ENCODE assay signal across 8 mouse cellular contexts in the genomic region with DNA sequence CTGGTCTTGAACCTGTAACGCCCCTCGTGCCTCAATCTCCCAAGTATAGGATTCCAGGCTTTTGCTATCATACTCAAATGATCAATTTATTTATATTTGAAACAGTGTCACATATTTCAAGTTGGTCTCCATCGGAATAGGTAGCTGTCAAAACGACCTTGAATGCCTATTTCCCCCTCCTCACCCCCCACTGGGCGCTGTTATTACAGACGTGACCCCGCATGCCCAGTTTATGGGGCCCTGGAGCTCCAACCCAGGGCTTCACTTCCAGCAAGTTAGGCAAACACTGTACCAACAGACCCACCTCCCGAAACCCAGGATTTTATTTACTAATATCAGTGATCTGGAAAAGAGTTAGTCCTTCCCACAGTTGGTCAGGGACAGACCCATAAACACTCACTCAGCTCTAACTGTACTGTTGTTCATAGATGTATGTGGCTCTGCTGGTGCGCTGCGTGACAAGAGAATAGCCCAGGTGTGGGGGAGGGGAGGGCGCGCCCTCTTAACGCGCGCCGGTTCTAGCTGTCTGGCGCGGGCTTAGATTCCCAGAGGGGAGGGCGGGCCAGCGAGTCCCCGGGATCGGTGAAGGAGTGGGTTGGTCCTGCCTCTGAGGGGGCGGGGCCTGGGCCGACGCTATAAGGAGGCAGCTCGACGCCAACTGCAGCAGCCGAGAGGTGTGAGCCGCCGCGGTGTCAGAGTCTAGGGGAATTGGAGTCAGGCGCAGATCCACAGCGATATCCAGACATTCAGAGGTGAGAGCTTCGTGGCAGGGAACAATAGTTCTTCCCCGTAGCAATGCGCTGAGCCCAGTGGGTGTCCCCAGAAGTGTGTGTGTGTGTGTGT. TPM values are rescaled to one million over a fixed set of nuclear protein-coding genes. Genes with fewer than 3 reads are reported as not detected.
DNase-seq lines count a peak whose midpoint lies in the region; ATAC-seq and TF ChIP-seq lines count a peak whose summit lies in the region.

No protein-coding gene starts in this region.

- ATAC-seq in embryonic facial prominence, embryonic 14.5 days (ENCODE audit: low read depth) = peak; percentile 85
- peak; percentile 71 for ATAC-seq in limb, embryonic 15.5 days (ENCODE audit: insufficient number of reproducible peaks, low FRiP score, low TSS enrichment, low read depth)
- peak; percentile 65 for ATAC-seq in midbrain, postnatal 0 days (ENCODE audit: low FRiP score)

- H3K9ac ChIP-seq in embryonic facial prominence, embryonic 14.5 days (ENCODE audit: low read depth, low read length) = peak overlapping the region; percentile 72
- peak overlapping the region; percentile 62 for H3K9ac ChIP-seq in limb, embryonic 15.5 days
- H3K9ac ChIP-seq in midbrain, postnatal 0 days (replicated peaks; ENCODE audit: low read length, poor library complexity, severe bottlenecking) = peak overlapping the region; percentile 81

- H3K4me2 ChIP-seq in embryonic facial prominence, embryonic 14.5 days (ENCODE audit: low read depth, low read length) = peak overlapping the region; percentile 87
- peak overlapping the region; percentile 94 for H3K4me2 ChIP-seq in limb, embryonic 15.5 days
- H3K4me2 ChIP-seq in midbrain, postnatal 0 days (ENCODE audit: low read depth, low read length, poor library complexity, severe bottlenecking) = peak overlapping the region; percentile 84

- 0 out of 2 replicates have a peak, but pooled peaks cover 2% of the 10 kb centered on the region for H3K36me3 ChIP-seq in embryonic facial prominence, embryonic 14.5 days (ENCODE audit: control insufficient read depth, insufficient read depth, low read length)
- H3K36me3 ChIP-seq in limb, embryonic 15.5 days = no peaks in the 10 kb centered on the region
- peaks cover 2% of the 10 kb centered on the region for H3K36me3 ChIP-seq in midbrain, postnatal 0 days (ENCODE audit: insufficient read depth, low read length)

- WGBS in bone marrow, adult 2 months = 14% methylated on average over 36 of the region's 36 CpGs
- 9% methylated on average over 32 of the region's 36 CpGs for WGBS in embryonic facial prominence, embryonic 14.5 days
- WGBS in limb, embryonic 15.5 days = 6% methylated on average over 36 of the region's 36 CpGs
- WGBS in midbrain, postnatal 0 days = 8% methylated on average over 36 of the region's 36 CpGs

- peaks cover 29% of the 10 kb centered on the region for H3K27me3 ChIP-seq in embryonic facial prominence, embryonic 14.5 days (replicated peaks; ENCODE audit: control insufficient read depth, insufficient read depth, low read length)
- H3K27me3 ChIP-seq in limb, embryonic 15.5 days = peaks cover 29% of the 10 kb centered on the region
- no peaks in the 10 kb centered on the region for H3K27me3 ChIP-seq in midbrain, postnatal 0 days (ENCODE audit: insufficient read depth, low read length)

- no peak overlapping the region for H3K27ac ChIP-seq in bone marrow, adult 2 months (ENCODE audit: control insufficient read depth, insufficient read depth, low read depth, low read length, poor library complexity)
- no peak overlapping the region for H3K27ac ChIP-seq in embryonic facial prominence, embryonic 14.5 days (replicated peaks; ENCODE audit: low read depth, low read length)
- peak overlapping the region; percentile 76; the same call in 1 of the 2 replicates for H3K27ac ChIP-seq in limb, embryonic 15.5 days
- 0 out of 2 replicates have a peak overlapping the region, but pooled peaks have one; percentile 81 for H3K27ac ChIP-seq in midbrain, postnatal 0 days (ENCODE audit: low read depth, low read length)

- peak; percentile 95 for TF ChIP-seq POLR2A in bone marrow, adult 2 months (IDR thresholded peaks at IDR 0.05; ENCODE audit: borderline replicate concordance, control insufficient read depth, low read depth, low read length)

- H3K9me3 ChIP-seq in embryonic facial prominence, embryonic 14.5 days (ENCODE audit: control insufficient read depth, low read length) = no peaks in the 10 kb centered on the region
- no peaks in the 10 kb centered on the region for H3K9me3 ChIP-seq in limb, embryonic 15.5 days
- H3K9me3 ChIP-seq in midbrain, postnatal 0 days (ENCODE audit: low read length) = no peaks in the 10 kb centered on the region

- peak overlapping the region; percentile 79 for H3K4me3 ChIP-seq in bone marrow, adult 2 months (replicated peaks; ENCODE audit: control insufficient read depth, low read depth, low read length)
- H3K4me3 ChIP-seq in embryonic facial prominence, embryonic 14.5 days (ENCODE audit: low read depth, low read length) = peak overlapping the region; percentile 59
- peak overlapping the region; percentile 53 for H3K4me3 ChIP-seq in limb, embryonic 15.5 days
- peak overlapping the region; percentile 71 for H3K4me3 ChIP-seq in midbrain, postnatal 0 days (ENCODE audit: low read depth, low read length)

- TF ChIP-seq CTCF in bone marrow, adult 2 months (IDR thresholded peaks at IDR 0.05; ENCODE audit: control insufficient read depth, insufficient read depth, low read length) = no peak
- TF ChIP-seq CTCF in midbrain, postnatal 0 days (IDR thresholded peaks at IDR 0.05) = no peak

- DNase-seq in B cell, adult 2 months = peak; percentile 78 to 80
- DNase-seq in embryonic facial prominence, embryonic 14.5 days (ENCODE audit: low spot score) = peak; percentile 94
- DNase-seq in heart, adult 8-10 months (ENCODE audit: low spot score) = peak; percentile 93
- DNase-seq in kidney, adult 9 months = peak; percentile 78
- peak; percentile 89 for DNase-seq in midbrain, postnatal 0 days (ENCODE audit: low spot score)
- DNase-seq in spleen, postnatal 14 days (ENCODE audit: low spot score in 2 of 2) = peak; percentile 49 to 56

- peaks cover 3% of the 10 kb centered on the region; the same call in 1 of the 2 replicates for H3K4me1 ChIP-seq in bone marrow, adult 2 months (ENCODE audit: control insufficient read depth, insufficient read depth, low read length)
- H3K4me1 ChIP-seq in embryonic facial prominence, embryonic 14.5 days (ENCODE audit: control insufficient read depth, insufficient read depth, low read length) = peaks cover 10% of the 10 kb centered on the region; the same call in 1 of the 2 replicates
- H3K4me1 ChIP-seq in limb, embryonic 15.5 days = peaks cover 29% of the 10 kb centered on the region
- H3K4me1 ChIP-seq in midbrain, postnatal 0 days (ENCODE audit: insufficient read depth, low read length) = no peaks in the 10 kb centered on the region

RNA-seq across cellular contexts. Expression of a gene that starts 2.6 kb away (rescaled TPM):
- 5.2 and 27.7 TPM in 2 replicates for polyA plus RNA-seq in bone marrow, adult 2 months (2011; ENCODE audit: insufficient read depth, insufficient read length, low replicate concordance, missing spikeins)
- polyA plus RNA-seq in embryonic facial prominence, embryonic 14.5 days (2014; fragmentation: Nextera tagmentation; extraction: Ambion mirVana) = 223 and 292 TPM in 2 replicates
- total RNA-seq in heart, adult 8-10 months (2022) = 10 to 100 TPM; 11.7 to 32.6 (median 22.3) TPM
- 233 and 345 TPM in 2 replicates for polyA plus RNA-seq in limb, embryonic 15.5 days (2015; fragmentation: Nextera tagmentation; extraction: Ambion mirVana)
- total RNA-seq in midbrain, postnatal 0 days (2014; rRNA removed) = 44.4 and 57.7 TPM in 2 replicates
- 220 and 237 TPM in 2 replicates for polyA plus RNA-seq in midbrain, postnatal 0 days (2015; fragmentation: Nextera tagmentation; extraction: Ambion mirVana)

RNA-seq across cellular contexts. Expression of a gene that starts 20.6 kb away (rescaled TPM):
- 217 and 514 TPM in 2 replicates for polyA plus RNA-seq in bone marrow, adult 2 months (2011; ENCODE audit: insufficient read depth, insufficient read length, low replicate concordance, missing spikeins)
- 1.7 and 2.2 TPM in 2 replicates for polyA plus RNA-seq in embryonic facial prominence, embryonic 14.5 days (2014; fragmentation: Nextera tagmentation; extraction: Ambion mirVana)
- total RNA-seq in heart, adult 8-10 months (2022) = under 1 TPM in 3 of 4 experiments, not detected in 1; 0.12 to 0.75 (median 0.38) TPM
- 5.1 and 5.6 TPM in 2 replicates for polyA plus RNA-seq in limb, embryonic 15.5 days (2015; fragmentation: Nextera tagmentation; extraction: Ambion mirVana)
- total RNA-seq in midbrain, postnatal 0 days (2014; rRNA removed) = not detected in 2 replicates
- polyA plus RNA-seq in midbrain, postnatal 0 days (2015; fragmentation: Nextera tagmentation; extraction: Ambion mirVana) = not detected in 2 replicates

Comparison
In these comparisons a context has a peak if more than half of its experiments do, and no peak if none do; other contexts are left out.
1. H3K27ac ChIP-seq: peak in limb, embryonic 15.5 days (single experiment) and midbrain, postnatal 0 days (single experiment); none in bone marrow, adult 2 months (single experiment) and embryonic facial prominence, embryonic 14.5 days (single experiment).
2. RNA of a gene that starts 20.6 kb away (polyA plus RNA-seq): 217 to 514 TPM in bone marrow, adult 2 months; 5.1 to 5.6 TPM in limb, embryonic 15.5 days, 1.7 to 2.2 TPM in embryonic facial prominence, embryonic 14.5 days and not detected in midbrain, postnatal 0 days; every median in the first group is over 10 times any median in the second.
3. Peak in every context shown above with its lines, with median percentiles within 50 percentile points of each other: DNase-seq, H3K4me3 ChIP-seq, ATAC-seq, H3K4me2 ChIP-seq and H3K9ac ChIP-seq.